Mouse (Mus musculus) midbrain, embryonic 11.5 days (tissue): ENCODE measurements at regions not wholly inside any gene's neighbourhood (a gene's known extent, or its start where the extent isn't known, plus 50 kb on each side); places are given as distances from the start of the nearest gene placed in this dataset.

Source experiments
- ATAC-seq: fragments of 200-750 bp; cut with Nextera tagmentation; 2 replicates; pipeline ENCODE4 v1.8.0; 2017; ENCODE audit warnings: moderate TSS enrichment, moderate library complexity; ENCODE audit not compliant: low FRiP score
- DNase-seq: peaks from one replicate; pipeline ENCODE4 v3.0.0; 2015; ENCODE audit warnings: low spot score; ENCODE audit errors: missing footprints
- H3K27ac ChIP-seq: fragments of 300-500 bp; sonication (generic); 2 replicates; pipeline ENCODE4 v1.5.1; 2014; ENCODE audit warnings: low read depth, low read length
- H3K27me3 ChIP-seq: fragments of 300-500 bp; sonication (generic); 2 replicates; pipeline ENCODE4 v1.6.1; 2014; ENCODE audit warnings: mild to moderate bottlenecking, low read length, moderate library complexity, mixed read lengths; ENCODE audit not compliant: control insufficient read depth, insufficient read depth
- H3K36me3 ChIP-seq: fragments of 300-500 bp; sonication (generic); 2 replicates; pipeline ENCODE4 v1.6.1; 2014; ENCODE audit warnings: mild to moderate bottlenecking, low read length, moderate library complexity, mixed read lengths; ENCODE audit not compliant: control insufficient read depth, insufficient read depth
- H3K4me1 ChIP-seq: fragments of 300-500 bp; sonication (generic); 2 replicates; pipeline ENCODE4 v1.6.1; 2014; ENCODE audit warnings: low read length; ENCODE audit not compliant: control insufficient read depth, insufficient read depth
- H3K4me2 ChIP-seq: fragments of 300-500 bp; sonication (generic); 2 replicates; pipeline ENCODE4 v1.6.1; 2014; ENCODE audit warnings: mild to moderate bottlenecking, moderate library complexity
- H3K4me3 ChIP-seq: fragments of 300-500 bp; sonication (generic); 2 replicates; pipeline ENCODE4 v1.5.1; 2014; ENCODE audit warnings: low read depth, low read length
- H3K9ac ChIP-seq: fragments of 300-500 bp; sonication (generic); 2 replicates; pipeline ENCODE4 v1.6.1; 2014; ENCODE audit warnings: low read length
- H3K9me3 ChIP-seq: fragments of 300-500 bp; sonication (generic); 2 replicates; pipeline ENCODE4 v1.6.1; 2016; ENCODE audit warnings: low read length; ENCODE audit not compliant: control insufficient read depth
- WGBS: fragments of 180-500 bp; shearing (Covaris S2); extraction: QIAGEN DNeasy Blood & Tissue Kit; methylation state at CpG from one replicate; pipeline ENCODE4 v1.1.7; 2014; 5-methylcytosine and 5-hydroxymethylcytosine counted together

GRCm38 (mm10) chr5:119053738-119054137, 493.3 kb downstream of the Med13l start:
- ATAC-seq (no peak), DNase-seq (no peak)
- 86% methylated on average over 8 of the region's 8 CpGs for WGBS
- H3K9me3 ChIP-seq = no peaks in the 10 kb centered on the region
- no peak overlapping the region for H3K4me2 ChIP-seq
- H3K4me1 ChIP-seq = peaks cover 8% of the 10 kb centered on the region; the same call in 1 of the 2 replicates
- H3K27ac ChIP-seq = no peak overlapping the region
- H3K36me3 ChIP-seq = no peaks in the 10 kb centered on the region
- peaks cover 6% of the 10 kb centered on the region; the same call in 1 of the 2 replicates for H3K27me3 ChIP-seq
- no peak overlapping the region for H3K9ac ChIP-seq
- no peak overlapping the region for H3K4me3 ChIP-seq

DNA sequence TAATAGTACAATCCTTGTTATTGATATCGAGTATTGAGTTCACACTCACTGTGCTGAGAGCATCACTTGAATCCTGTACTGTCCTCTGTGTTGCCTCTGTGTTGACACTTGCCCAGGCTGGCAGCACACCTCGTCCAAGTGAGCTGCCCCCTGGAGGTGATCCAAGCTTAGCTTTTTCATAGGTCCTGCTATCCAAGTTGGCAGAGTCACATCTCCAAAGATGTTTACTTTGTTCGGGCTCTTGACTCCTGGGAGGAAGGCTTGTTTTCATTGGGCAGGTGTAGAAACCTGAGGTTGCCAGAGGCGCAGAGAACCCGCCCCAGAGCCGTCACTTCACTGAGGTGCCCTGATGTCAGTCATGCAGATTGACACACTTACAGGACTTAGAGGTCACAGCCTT, 493.9 kb downstream of the Med13l start:
- peaks cover 8% of the 10 kb centered on the region; the same call in 1 of the 2 replicates for H3K4me1 ChIP-seq
- H3K27ac ChIP-seq = no peak overlapping the region
- no peak overlapping the region for H3K4me2 ChIP-seq
- DNase-seq (no peak), ATAC-seq (no peak)
- no peaks in the 10 kb centered on the region for H3K36me3 ChIP-seq
- no peak overlapping the region for H3K9ac ChIP-seq
- H3K4me3 ChIP-seq = no peak overlapping the region
- peaks cover 6% of the 10 kb centered on the region; the same call in 1 of the 2 replicates for H3K27me3 ChIP-seq
- WGBS = 47% methylated on average over 6 of the region's 6 CpGs
- H3K9me3 ChIP-seq = no peaks in the 10 kb centered on the region

GRCm38 (mm10) chr5:119055430-119055829, 495.0 kb downstream of the Med13l start:
- Histone ChIP-seq H3K4me1 (peaks cover 8% of the 10 kb centered on the region; the same call in 1 of the 2 replicates), H3K4me2 (peak overlapping the region; percentile 10), H3K9ac (peak overlapping the region; percentile 32; the same call in 1 of the 2 replicates), H3K27me3 (peaks cover 6% of the 10 kb centered on the region; the same call in 1 of the 2 replicates), H3K27ac (no peak overlapping the region), H3K36me3 (no peaks in the 10 kb centered on the region), H3K4me3 (no peak overlapping the region), H3K9me3 (no peaks in the 10 kb centered on the region)
- DNase-seq (peak; percentile 91), ATAC-seq (no peak)
- 1% methylated on average over 12 of the region's 12 CpGs for WGBS

DNA sequence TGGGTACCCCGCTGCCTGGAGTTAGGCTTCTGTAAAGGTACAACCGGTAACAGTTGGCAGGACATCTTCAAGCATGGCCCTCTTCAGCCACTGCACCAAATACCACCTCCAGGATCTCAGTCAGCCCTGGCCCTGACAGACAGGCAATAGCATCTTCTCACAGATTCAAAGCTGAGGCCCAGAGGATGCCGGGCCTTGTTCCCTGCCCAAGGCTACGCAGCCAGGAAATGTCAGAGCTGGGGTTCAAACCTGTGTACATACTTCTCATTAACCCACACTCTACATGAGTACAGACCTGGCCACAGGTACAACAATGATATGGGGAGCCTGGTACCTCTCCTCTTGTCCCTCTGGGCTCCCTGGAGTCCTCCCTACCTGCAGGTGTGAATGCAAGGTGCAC, 497.3 kb downstream of the Med13l start:
- DNase-seq (no peak), ATAC-seq (no peak)
- H3K27ac ChIP-seq = no peak overlapping the region
- H3K27me3 ChIP-seq = peaks cover 6% of the 10 kb centered on the region; the same call in 1 of the 2 replicates
- no peak overlapping the region for H3K4me3 ChIP-seq
- 81% methylated on average over 4 of the region's 4 CpGs for WGBS
- H3K4me1 ChIP-seq = peaks cover 8% of the 10 kb centered on the region; the same call in 1 of the 2 replicates
- H3K4me2 ChIP-seq = no peak overlapping the region
- H3K9me3 ChIP-seq = no peaks in the 10 kb centered on the region
- H3K36me3 ChIP-seq = no peaks in the 10 kb centered on the region
- H3K9ac ChIP-seq = no peak overlapping the region

DNA sequence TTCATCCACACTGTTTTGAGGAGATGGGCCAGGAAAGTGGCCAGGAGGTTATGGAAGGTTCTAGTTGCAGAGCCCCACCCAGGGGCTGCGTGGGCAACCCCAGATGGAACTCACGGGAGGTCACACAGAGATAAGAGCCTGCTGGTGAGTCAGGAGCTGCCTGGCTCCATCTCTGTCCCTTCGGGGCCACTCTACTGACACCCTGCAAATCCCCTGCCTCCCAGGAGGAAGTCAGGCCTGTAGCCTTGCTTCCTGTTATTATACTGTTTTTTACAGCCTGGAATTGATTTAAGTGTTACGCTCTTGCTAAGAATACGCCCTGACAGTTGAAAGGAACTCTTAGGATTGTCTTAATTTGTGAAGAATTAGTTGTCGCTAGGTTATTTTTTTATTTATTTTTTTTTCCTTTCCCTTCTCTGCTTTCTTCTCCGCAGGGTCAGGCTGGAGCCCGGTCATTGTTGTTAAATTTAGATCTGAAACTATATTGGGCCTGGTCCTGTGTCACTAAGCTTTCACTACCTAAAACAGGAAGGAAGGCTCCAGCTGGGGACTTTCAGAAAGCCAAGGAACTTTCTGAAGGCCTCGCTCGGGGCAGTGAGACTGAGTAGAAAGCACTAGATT, 497.9 kb downstream of the Med13l start:
- DNase-seq (no peak), ATAC-seq (no peak)
- Histone ChIP-seq H3K27me3 (peaks cover 6% of the 10 kb centered on the region; the same call in 1 of the 2 replicates), H3K27ac (no peak overlapping the region), H3K9me3 (no peaks in the 10 kb centered on the region), H3K36me3 (no peaks in the 10 kb centered on the region), H3K9ac (no peak overlapping the region), H3K4me1 (peaks cover 8% of the 10 kb centered on the region; the same call in 1 of the 2 replicates), H3K4me3 (no peak overlapping the region), H3K4me2 (no peak overlapping the region)
- WGBS = 66% methylated on average over 10 of the region's 10 CpGs

DNA sequence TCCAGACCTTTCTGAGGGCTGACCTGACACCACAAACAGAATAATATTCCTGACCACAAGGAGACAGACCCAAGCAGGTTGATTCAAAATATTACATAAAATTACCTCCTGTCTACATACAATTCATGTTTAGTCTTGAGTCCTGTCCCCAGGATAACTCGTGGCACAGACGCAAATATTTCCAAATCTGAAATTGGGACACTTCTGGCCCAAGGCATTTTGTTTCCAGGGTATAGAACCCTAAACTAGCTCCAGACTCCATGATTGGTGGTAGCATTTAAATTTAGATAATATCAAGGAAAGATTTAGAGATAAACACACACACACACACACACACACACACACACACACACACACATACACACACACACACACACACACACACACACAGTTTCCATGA, 498.7 kb downstream of the Med13l start:
- no peak overlapping the region for H3K4me2 ChIP-seq
- H3K27me3 ChIP-seq = peaks cover 6% of the 10 kb centered on the region; the same call in 1 of the 2 replicates
- no peak overlapping the region for H3K27ac ChIP-seq
- H3K36me3 ChIP-seq = no peaks in the 10 kb centered on the region
- no peak overlapping the region for H3K9ac ChIP-seq
- no peak for ATAC-seq
- 83% methylated on average over 2 of the region's 2 CpGs for WGBS
- no peaks in the 10 kb centered on the region for H3K9me3 ChIP-seq
- DNase-seq = no peak
- H3K4me1 ChIP-seq = peaks cover 8% of the 10 kb centered on the region; the same call in 1 of the 2 replicates
- no peak overlapping the region for H3K4me3 ChIP-seq

GRCm38 (mm10) chr5:119060886-119061285, 500.4 kb downstream of the Med13l start:
- Histone ChIP-seq H3K9me3 (no peaks in the 10 kb centered on the region), H3K4me2 (no peak overlapping the region), H3K9ac (no peak overlapping the region), H3K4me1 (no peaks in the 10 kb centered on the region), H3K36me3 (no peaks in the 10 kb centered on the region), H3K4me3 (no peak overlapping the region), H3K27me3 (0 out of 2 replicates have a peak, but pooled peaks cover 4% of the 10 kb centered on the region), H3K27ac (no peak overlapping the region)
- 9% methylated on average over 4 of the region's 4 CpGs for WGBS
- DNase-seq (no peak), ATAC-seq (no peak)

DNA sequence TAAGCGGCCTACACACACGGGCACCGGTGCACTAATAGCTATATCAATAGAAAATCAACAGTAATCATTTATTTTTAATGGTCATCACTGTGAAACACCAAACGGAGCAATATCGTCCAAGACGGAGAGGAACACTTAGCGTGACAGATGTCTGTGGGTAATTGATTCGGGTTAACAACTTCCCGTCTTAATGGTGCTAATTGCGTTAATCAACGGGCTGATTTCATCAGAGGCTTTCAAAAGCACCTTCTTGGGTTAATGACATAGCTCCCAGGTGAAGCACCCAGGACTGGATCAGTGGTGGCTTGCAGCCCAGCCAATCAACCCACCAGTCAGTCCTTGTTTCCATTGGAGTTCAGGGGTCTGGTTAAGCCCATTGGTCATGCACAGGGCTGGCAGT, 502.0 kb downstream of the Med13l start:
- no peaks in the 10 kb centered on the region for H3K4me1 ChIP-seq
- no peak for ATAC-seq
- H3K9ac ChIP-seq = no peak overlapping the region
- WGBS = 96% methylated on average over 11 of the region's 11 CpGs
- no peaks in the 10 kb centered on the region for H3K27me3 ChIP-seq
- DNase-seq = no peak
- H3K9me3 ChIP-seq = no peaks in the 10 kb centered on the region
- H3K4me2 ChIP-seq = no peak overlapping the region
- no peaks in the 10 kb centered on the region for H3K36me3 ChIP-seq
- no peak overlapping the region for H3K4me3 ChIP-seq
- H3K27ac ChIP-seq = no peak overlapping the region

GRCm38 (mm10) chr5:119066666-119067065, 506.2 kb downstream of the Med13l start:
- ATAC-seq = no peak
- no peak overlapping the region for H3K4me3 ChIP-seq
- no peak overlapping the region for H3K27ac ChIP-seq
- H3K27me3 ChIP-seq = no peaks in the 10 kb centered on the region
- no peaks in the 10 kb centered on the region for H3K4me1 ChIP-seq
- DNase-seq = no peak
- no peak overlapping the region for H3K4me2 ChIP-seq
- H3K36me3 ChIP-seq = no peaks in the 10 kb centered on the region
- H3K9ac ChIP-seq = no peak overlapping the region
- WGBS = 88% methylated on average over 6 of the region's 6 CpGs
- H3K9me3 ChIP-seq = no peaks in the 10 kb centered on the region
